Mouse (Mus musculus): ENCODE measurements around the gene Retn.

Gene Retn

GRCm38 (mm10) chr8:3655526-3655925 lies at the start of gene Retn:
Gene Retn, plus strand, starts transcription at chr8:3655770.
- CTCF ChIA-PET: no interaction called here

DNA sequence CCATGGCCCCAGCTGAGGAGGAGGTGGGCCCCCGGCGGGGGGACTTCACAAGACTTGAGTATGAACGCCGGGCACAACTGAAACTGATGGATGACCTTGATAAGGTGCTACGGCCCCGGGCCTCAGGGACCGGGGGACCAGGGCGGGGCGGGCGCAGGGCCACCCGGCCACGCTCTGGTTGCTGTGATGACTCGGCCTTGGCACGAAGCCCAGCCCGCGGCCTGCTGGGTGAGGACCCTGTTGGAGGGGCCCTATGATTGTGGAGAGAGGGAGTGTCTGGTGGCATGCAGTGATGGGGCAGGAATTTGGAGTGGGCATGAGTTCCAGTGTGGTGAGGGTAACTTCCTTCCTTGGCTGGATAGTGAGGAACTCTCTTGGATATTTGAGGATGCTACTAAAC lies 49.0 kb upstream of the Retn start:
- CTCF ChIA-PET: no interaction called here

DNA sequence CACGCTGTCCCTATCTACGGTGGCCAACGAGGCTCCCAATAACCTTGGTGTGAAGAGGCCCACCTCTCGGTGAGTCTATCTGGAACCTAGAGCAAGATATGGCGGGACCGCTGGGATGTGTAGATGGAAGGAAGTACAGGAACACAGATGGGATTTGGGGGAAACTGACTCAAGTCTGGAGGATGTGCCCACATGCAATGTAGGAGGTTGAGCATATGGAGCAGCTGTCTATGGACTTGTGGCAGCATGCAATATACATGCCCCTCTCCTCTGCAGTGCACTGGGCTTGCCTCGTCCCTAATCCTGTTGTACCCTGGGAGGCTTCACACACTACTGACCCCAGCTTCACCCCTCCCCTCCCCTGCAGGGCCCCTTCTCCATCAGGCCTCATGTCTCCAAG lies 47.7 kb upstream of the Retn start:
- CTCF ChIA-PET: no interaction called here

DNA sequence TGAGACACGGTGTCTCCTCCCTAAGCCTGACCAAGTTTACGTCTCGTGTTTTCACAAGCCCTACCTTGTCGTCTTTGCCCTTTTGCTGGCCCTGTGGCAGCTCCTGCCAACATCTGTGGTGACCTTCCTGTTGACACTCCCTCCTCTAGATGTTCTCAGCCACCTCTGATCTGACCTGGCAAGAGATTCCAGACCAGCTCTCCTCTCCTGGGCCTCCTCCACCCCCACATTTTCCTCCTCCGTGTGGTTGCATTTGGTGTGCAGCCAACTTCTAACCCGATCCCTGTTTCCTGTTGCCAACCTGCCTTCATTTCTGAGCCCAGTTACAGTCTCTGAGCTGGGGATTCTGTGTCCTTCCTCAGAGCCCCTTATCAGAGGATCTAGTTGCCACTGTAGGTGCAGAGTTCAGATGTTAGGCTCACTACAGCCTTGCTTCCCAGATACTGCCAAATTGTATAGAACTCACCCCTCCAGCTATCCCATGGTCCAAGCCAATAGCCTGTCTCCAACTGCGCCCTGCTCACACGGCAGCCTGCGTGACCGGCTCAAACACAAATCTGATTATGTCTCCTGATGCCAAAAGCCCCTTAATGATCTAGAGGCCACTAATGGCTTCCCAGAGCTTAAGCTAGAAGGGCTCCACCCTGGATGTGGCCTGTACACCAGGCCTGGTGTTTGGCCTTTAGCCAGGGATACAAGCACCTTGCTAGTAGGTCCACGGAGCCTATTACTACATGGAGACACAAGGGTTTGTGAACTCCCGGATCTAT lies 46.3 kb upstream of the Retn start:
- CTCF ChIA-PET: no interaction called here

DNA sequence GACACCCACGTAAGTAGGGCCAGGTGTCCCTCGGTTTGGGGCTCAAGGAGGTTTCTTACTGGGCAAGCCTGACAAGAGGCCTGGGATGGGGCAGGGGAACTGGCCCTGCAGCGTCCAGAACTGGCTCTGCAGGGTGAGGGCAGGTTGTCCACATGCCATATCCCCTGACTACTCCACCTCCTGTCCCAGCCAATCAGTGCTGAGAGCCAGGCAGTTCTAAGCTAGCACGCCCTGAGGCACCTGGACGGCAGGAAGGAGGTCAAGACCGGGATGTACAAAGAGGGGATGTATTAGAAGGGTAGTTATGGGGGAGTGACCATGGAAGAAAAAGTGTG lies 45.8 kb upstream of the Retn start:
- CTCF ChIA-PET: no interaction called here

DNA sequence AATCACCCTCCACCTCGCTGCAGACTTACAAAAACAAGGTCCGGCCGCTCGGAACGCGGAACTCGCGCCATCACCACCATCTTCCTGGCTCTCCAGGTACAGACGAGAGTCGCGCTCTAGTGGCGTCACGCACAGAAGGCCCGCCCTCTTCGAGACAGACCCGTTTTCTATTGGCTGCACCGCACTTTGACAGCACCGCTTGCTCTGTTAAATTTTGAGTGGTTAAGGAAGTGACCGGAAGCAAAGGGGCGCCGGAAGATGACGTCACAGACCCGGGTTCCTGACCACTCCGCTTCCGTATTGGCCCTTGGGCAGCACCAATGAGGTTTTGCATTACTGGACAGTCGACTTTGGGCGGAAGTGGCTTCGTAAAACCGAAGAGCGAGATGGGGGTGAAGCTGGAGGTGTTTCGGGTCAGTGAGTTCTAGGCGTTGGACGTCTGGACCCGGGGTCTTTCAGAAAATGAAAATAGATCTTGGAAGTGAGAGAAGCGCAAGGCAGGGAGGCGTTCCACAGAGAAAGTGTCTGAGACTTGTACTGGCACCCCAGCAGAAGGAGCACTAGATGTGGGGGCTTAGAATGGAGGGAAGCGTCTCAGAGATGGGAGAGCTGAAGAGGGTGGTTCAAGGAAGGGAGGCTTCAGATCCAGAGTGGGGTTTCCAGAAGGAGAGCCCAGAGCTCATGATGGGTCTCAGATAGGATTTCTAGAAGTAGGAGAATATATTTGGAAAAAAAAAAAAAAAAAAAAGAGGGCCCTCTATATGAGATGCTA lies 34.2 kb upstream of the Retn start, which contains the start of the genes Xab2 and Pet100:
Gene Xab2, minus strand, starts transcription at position 118 of the 772 bp plus-strand sequence.
Gene Pet100, plus strand, starts transcription at position 350 of the 772 bp plus-strand sequence.
- CTCF ChIA-PET: interaction anchor here (0.6 kb wide), 1 partner anchor 64 kb away, joined by 4 read pairs; no protein-coding TSS in a partner anchor

DNA sequence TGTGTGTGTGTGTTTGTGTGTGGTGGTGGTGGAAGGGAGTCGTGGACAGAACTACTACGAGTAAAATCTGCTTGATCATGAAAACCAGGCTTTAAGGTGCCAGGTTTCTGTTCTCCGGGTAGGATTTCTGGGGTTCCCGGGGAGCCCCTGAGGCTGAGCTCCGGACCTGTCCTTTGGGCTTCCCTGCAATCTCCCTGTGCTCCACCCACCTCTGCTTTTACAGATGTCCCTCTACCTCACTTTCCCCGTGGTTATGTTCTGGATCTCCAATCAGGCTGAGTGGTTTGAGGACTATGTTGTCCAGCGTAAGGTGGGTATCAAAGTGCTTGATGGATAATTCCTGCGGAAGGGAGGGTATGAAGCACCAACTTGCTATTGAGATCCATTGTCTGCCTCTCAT lies 33.5 kb upstream of the Retn start:
- CTCF ChIA-PET: no interaction called here

- CTCF ChIA-PET: no interaction called here
Observed at GRCm38 (mm10) chr8:3625445-3625844, 30.1 kb upstream of the Retn start, which contains the start of gene Pcp2. Gene Pcp2, minus strand, starts transcription at chr8:3625545.

DNA sequence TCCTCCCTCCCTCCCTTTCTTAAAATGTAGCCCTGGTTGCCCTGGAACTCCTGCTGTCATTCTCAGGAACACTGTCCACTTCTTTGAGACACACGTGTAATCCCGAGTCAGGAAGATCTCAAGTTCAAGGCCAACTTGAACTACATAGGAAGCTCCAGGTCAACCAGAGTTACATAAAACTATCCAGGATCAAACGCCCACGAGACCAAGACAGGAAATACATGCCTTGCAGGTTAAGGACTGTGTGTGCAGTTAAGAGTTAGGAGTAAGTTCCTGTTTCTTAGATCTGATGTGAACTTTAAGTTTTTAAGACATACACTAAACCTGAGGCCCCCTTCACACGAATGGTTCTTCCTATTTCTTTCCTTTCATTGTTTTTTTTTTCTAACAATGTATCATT lies 28.6 kb upstream of the Retn start:
- CTCF ChIA-PET: no interaction called here

GRCm38 (mm10) chr8:3628014-3628413 lies 27.6 kb upstream of the Retn start:
- CTCF ChIA-PET: interaction anchor here (0.5 kb wide), 1 partner anchor 64 kb away, joined by 7 read pairs; no protein-coding TSS in a partner anchor

DNA sequence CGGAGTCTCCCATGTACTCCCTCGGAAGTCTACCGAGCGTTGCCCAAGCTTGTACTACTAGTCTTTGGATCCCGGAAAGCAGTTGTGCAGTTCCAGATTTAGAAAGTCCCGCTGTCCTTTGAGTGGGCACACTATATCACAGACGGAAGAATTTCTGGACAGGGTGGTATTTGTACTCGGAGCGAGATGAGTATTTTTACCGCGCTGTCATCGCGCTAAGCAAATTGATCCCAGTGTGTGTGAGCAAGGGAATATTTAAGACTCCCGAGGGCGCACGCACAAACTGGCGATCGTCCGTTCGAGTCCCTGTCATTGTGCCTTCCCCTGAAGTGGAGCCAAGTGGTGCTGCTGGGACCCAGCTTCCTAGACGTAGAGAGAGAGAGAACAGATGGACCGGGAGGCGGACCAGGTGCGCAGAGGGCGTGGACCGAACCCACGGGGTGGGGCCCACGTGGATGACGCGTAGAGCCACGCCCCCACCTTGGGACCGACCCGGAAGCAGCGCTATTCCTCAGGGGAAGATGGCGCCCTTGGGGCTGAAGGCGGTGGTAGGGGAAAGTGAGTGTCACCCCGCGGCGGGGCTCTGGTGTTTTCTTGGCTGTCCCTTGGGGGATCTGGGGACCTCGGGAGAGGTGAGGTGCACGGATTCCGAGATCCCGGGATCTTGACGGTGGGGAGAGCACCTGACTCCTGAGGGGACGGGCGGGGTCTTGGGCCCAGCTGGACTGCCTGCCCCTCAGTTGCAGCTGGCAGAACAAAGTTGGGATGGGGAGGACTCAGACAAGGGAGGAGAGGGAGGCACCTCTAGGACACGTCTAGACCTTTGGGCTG lies 24.7 kb upstream of the Retn start, which contains the start of gene Stxbp2:
Gene Stxbp2, plus strand, starts transcription at position 309 of the 831 bp plus-strand sequence.
- CTCF ChIA-PET: interaction anchor here (0.5 to 0.6 kb wide), 2 partner anchors 8 to 976 kb away, joined by 3 read pairs; no protein-coding TSS in a partner anchor

DNA sequence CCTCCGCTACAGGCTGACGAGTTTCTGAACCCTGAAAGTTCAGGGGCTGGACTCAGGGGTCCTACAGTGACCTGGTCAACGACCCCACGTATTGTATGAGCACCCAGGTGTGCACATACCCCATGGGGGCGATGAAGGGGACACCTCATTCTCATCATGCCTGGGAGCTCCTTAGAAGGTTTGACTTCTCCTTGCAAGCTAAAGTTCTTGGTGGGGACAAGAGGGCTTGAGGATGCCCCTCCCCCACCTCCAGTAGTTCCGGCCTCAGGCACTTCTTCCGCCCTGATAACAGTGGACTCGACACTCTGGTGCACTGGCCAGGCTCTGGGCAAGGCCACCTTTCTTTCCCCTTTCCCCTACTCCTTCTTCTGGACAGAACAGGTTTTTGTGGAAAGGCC lies 24.1 kb upstream of the Retn start:
- CTCF ChIA-PET: interaction anchor here (0.5 kb wide), 2 partner anchors 8 to 33 kb away, joined by 3 to 4 read pairs; no protein-coding TSS in a partner anchor

DNA sequence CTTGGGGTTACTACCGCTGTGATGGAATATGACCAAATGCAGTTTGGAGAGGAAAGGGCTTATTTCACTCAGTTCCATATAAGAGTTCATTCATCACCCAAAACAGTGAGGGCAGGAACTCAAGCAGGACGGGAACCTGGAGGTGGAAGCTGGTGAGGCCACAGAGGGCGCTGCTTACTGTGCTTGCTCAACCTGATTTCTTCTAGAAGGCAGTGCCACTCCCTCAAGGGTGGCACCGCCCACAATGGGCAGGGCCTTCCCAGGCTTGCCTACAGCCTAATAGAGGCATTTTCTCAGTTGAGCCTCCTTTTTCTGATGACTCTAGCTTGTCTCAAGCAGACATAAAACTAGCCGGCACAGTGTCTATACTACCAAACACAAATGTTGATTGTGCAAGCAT lies 9.8 kb upstream of the Retn start:
- CTCF ChIA-PET: no interaction called here

DNA sequence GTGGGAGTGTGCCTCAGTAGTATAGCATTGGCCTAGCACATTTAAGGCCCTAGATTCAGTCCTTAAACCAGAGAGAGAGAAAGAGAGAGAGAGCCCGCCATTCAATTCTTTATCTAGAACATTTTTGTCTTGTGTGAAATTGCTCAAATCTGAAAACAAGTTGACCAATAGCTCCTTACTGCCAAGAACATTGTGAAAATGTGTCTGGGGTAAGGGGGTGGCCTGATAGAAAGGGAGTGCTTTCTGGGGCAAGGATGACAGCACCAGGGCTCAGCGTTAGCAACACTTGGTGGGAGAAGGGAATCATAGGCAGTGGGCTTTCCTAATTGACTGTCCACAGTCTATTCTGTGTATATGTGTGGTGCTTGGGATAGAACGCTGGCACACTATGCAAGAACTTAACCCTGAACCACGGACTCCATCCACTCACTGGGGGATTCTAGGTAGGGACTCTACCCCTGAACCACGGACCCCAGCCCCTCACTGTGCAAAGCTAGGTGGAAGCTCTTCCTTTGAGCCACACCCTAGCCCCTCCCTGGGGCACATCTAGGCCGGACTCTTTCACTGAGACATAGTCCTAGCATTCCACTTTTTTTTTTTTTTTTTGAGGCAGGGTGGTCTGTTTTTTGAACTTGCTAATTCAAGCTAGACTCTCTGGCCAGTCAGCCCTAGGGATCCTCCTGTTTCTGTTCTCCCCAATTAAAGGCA lies 8.6 kb upstream of the Retn start:
- CTCF ChIA-PET: no interaction called here

DNA sequence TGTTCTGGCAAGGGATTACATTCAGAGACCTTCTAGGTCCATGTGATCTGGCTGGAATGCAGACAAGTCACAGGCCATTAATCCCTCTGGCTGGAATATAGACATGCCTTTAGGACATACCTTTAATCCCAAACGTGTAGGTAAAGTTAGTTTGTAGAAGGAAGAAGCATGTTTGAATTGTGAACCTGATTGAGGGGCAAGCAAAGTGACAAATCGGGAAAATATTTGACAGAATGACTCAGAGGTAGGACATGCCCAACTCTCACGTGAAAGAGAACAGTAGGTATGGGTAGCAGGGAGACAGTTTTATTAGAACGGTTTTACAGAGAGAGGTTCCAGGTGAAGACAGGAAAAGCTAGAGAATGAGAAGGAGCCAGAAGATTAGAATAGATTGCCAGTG lies 8.0 kb upstream of the Retn start:
- CTCF ChIA-PET: no interaction called here

DNA sequence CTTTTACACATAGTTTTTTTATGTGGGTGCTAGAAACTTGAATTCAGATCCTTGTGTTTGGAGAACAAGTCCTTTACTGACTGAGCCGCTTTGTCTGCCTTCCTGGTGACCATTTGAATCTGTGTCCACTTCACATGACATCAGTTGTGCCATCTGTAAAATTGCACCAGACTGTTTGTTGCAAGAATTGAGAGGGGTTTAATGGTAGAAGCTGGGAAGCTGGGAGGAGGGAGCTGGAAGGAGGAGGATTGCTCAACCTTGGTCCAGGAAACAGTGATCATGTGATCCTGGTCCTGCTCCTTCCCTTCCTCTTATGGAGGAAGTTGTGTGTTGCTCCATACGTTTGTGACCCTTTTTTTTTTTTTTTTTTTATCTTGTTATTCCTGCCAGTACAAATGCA lies 7.3 kb upstream of the Retn start:
- CTCF ChIA-PET: interaction anchor here (0.6 to 0.7 kb wide), 3 partner anchors 12 to 296 kb away, joined by 4 to 10 read pairs (median 8); no protein-coding TSS in a partner anchor

DNA sequence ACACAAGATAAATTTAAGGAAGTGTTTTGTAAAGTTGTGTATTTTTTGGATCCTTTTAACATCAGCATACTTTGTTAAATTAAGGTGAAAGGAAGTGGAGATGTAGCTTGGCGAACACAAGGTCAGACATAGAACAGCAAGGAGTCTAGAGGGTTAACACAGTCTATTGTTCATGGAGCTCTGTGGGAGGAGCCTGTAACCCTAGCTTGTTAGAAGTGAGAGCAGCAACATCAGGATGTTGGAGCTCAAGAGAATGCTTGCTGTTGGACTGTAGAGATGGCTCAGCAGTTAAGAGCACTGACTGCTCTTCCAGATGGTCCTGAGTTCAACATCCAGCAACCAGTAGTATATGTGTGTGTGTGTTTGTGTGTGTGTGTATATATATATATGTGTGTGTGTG lies 6.6 kb upstream of the Retn start:
- CTCF ChIA-PET: interaction anchor here (0.6 to 0.7 kb wide), 4 partner anchors 11 to 296 kb away, joined by 3 to 10 read pairs (median 6); no protein-coding TSS in a partner anchor

DNA sequence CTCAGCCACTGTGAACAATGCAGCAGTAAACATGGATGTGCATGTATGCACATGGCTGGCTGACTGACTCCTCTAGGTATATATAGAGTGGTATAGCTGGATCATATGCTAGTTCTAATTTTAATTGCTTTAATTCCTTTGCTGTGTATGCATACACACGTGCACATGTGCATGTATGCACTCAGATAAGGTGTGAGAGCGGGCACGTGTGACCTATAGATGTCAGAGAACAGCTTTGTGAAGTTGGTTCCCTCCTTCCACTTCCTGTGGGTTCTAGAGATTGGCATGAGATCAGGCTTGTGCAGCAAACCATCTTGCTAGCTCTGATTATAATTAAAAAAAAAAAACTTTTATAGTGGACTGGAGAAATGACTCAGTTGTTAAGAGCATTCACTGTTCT lies 2.7 kb upstream of the Retn start:
- CTCF ChIA-PET: interaction anchor here (0.7 kb wide), 1 partner anchor 113 kb away, joined by 3 read pairs; no protein-coding TSS in a partner anchor

DNA sequence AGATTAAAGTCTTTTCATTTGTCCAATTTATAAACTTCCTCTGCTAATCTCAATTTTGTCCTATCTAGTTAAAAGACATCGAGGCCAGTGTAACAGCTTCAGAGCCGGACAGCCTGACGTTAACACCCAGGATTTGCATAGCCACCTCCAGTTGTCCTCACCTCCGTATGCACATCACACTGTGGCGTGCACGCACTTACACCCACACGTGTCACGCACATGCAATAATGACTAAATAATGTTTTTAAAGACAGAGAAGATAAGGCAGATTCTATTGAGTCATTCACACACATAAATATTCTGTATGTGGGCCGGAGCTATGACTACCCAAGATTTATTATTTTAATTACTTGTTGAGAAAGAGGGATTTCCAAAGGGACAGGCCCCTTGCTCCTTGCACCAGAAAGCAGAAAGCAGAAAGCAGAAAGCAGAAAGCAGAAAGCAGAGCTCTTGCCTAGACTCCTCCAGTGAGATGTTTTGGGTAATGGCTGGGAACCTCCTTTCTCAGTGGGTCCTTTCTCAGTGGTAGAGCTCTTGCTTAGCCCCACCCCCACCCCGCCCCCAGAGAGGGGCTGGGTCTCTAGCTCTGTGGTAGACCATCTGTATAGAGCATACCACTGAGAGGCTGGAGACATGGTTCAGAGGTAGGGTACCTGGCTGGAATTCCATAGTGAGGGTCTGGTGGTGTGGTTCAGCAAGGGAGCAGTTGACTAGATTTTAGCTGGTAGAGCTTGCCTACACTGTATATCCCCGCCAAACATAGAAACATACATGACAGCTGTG lies 653 bp upstream of the Retn start:
- CTCF ChIA-PET: no interaction called here

GRCm38 (mm10) chr8:3656725-3657381 lies 1.3 kb downstream of the Retn start:
- CTCF ChIA-PET: interaction anchor here (0.5 kb wide), 1 partner anchor 490 kb away, joined by 3 read pairs; no protein-coding TSS in a partner anchor
